17 mouse cellular contexts compared by ENCODE assay signal in the genomic region with DNA sequence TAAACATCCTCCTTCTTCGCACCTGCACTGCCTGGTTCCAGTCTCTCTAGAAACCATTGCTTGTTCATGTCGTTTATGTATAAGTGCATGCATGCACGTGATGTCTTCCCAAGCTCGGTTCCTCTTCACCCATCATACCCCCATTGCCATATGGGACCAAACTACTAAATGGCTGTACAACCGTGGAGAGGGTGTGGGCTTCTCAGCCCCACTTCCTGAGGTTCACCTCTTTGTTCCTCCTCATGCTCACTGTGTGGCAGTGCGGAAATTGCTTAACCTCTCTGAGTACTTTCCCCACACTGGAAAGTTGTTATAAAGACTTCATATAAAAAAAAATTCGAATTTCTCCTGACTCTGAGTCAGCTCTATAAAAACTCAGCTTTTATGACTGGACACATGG. TPM values are rescaled to one million over a fixed set of nuclear protein-coding genes. Genes with fewer than 3 reads are reported as not detected.
A peak's percentile ranks its signal among the peaks of the same experiment; 100 is the strongest.
DNase-seq lines count a peak whose midpoint lies in the region; ATAC-seq lines count a peak whose summit lies in the region.
"Had no signal": no experiment of that assay in that cellular context is flagged by ENCODE, and none has a peak within 500 bp of the region (broad histone marks: within the 10 kb centered on the region; RNA-seq: fewer than 3 reads in every experiment).

No protein-coding gene starts in this region.

- ATAC-seq in granulocyte monocyte progenitor cell, adult 5-6 weeks (replicated peaks; ENCODE audit: poor library complexity, severe bottlenecking) = peak; percentile 79
- no peak for ATAC-seq in erythroid progenitor cell, adult 5-6 weeks (replicated peaks; ENCODE audit: low FRiP score, poor library complexity, severe bottlenecking)
- ATAC-seq: intestine, postnatal 0 days; lung, postnatal 0 days; Patski had no signal

- peak; percentile 39 for DNase-seq in lung, postnatal 36 days
- DNase-seq in lung, postnatal 25 days (ENCODE audit: low spot score) = no peak
- DNase-seq in naive thymus-derived CD4-positive, alpha-beta T cell, adult 2 months (ENCODE audit: low read depth) = peak; percentile 75
- DNase-seq in kidney, postnatal 25 days = no peak
- DNase-seq in right cerebral cortex, postnatal 14 days = no peak
- no peak for DNase-seq in retina, postnatal 1 day
- DNase-seq: adrenal gland, postnatal 36 days; cerebellum, adult 9-10 months; gastrocnemius, postnatal 10 days; kidney, postnatal 14 days; layer of hippocampus, adult 9-11 months had no signal

RNA-seq across cellular contexts. Expression of a gene that starts 3.8 kb away (rescaled TPM):
- 117 and 134 TPM in 2 replicates for total RNA-seq in granulocyte monocyte progenitor cell, adult 5-6 weeks (2014; fragmentation: Nextera tagmentation)
- total RNA-seq in granulocyte monocyte progenitor cell, adult 5-6 weeks (2017) = 83.5 and 89.1 TPM in 2 replicates
- 15.9 and 35.7 TPM in 2 replicates for total RNA-seq in erythroid progenitor cell, adult 5-6 weeks (2015; ENCODE audit: low replicate concordance)
- total RNA-seq in erythroid progenitor cell, adult 5-6 weeks (2017; ENCODE audit: low replicate concordance) = 14.4 and 22.3 TPM in 2 replicates

RNA-seq across cellular contexts. Expression of a gene that starts 4.6 kb away (rescaled TPM):
- total RNA-seq in granulocyte monocyte progenitor cell, adult 5-6 weeks (2014; fragmentation: Nextera tagmentation) = 2.5 and 5.4 TPM in 2 replicates
- total RNA-seq in granulocyte monocyte progenitor cell, adult 5-6 weeks (2017) = 0.10 and 0.43 TPM in 2 replicates
- 0.36 and 0.84 TPM in 2 replicates for total RNA-seq in erythroid progenitor cell, adult 5-6 weeks (2015; ENCODE audit: low replicate concordance)
- not detected in 2 replicates for total RNA-seq in erythroid progenitor cell, adult 5-6 weeks (2017; ENCODE audit: low replicate concordance)
- total RNA-seq: adrenal gland, postnatal 36 days; gastrocnemius, postnatal 10 days; heart, adult 8-10 months had no signal

RNA-seq across cellular contexts. Expression of a gene that starts 25.5 kb away (rescaled TPM):
- total RNA-seq in granulocyte monocyte progenitor cell, adult 5-6 weeks (2014; fragmentation: Nextera tagmentation) = 11.0 and 12.9 TPM in 2 replicates
- 15.4 and 16.7 TPM in 2 replicates for total RNA-seq in granulocyte monocyte progenitor cell, adult 5-6 weeks (2017)
- 305 and 325 TPM in 2 replicates for total RNA-seq in erythroid progenitor cell, adult 5-6 weeks (2015; ENCODE audit: low replicate concordance)
- total RNA-seq in erythroid progenitor cell, adult 5-6 weeks (2017; ENCODE audit: low replicate concordance) = 151 and 194 TPM in 2 replicates

RNA-seq across cellular contexts. Expression of a gene that starts 28.9 kb away (rescaled TPM):
- 50.9 and 56.3 TPM in 2 replicates for total RNA-seq in granulocyte monocyte progenitor cell, adult 5-6 weeks (2014; fragmentation: Nextera tagmentation)
- total RNA-seq in granulocyte monocyte progenitor cell, adult 5-6 weeks (2017) = 59.5 and 86.0 TPM in 2 replicates
- total RNA-seq in erythroid progenitor cell, adult 5-6 weeks (2015; ENCODE audit: low replicate concordance) = 19.7 and 49.4 TPM in 2 replicates
- 18.2 and 48.8 TPM in 2 replicates for total RNA-seq in erythroid progenitor cell, adult 5-6 weeks (2017; ENCODE audit: low replicate concordance)

RNA-seq across cellular contexts. Expression of a gene that starts 51.0 kb away (rescaled TPM):
- 82.0 and 84.2 TPM in 2 replicates for total RNA-seq in granulocyte monocyte progenitor cell, adult 5-6 weeks (2014; fragmentation: Nextera tagmentation)
- 73.4 and 104 TPM in 2 replicates for total RNA-seq in granulocyte monocyte progenitor cell, adult 5-6 weeks (2017)
- total RNA-seq in erythroid progenitor cell, adult 5-6 weeks (2015; ENCODE audit: low replicate concordance) = 31.4 and 34.8 TPM in 2 replicates
- total RNA-seq in erythroid progenitor cell, adult 5-6 weeks (2017; ENCODE audit: low replicate concordance) = 29.6 and 32.8 TPM in 2 replicates

Comparison
In these comparisons a context has a peak if more than half of its experiments do, and no peak if none do; other contexts are left out.
1. DNase-seq: peak in lung, postnatal 36 days (single experiment) and naive thymus-derived CD4-positive, alpha-beta T cell, adult 2 months (single experiment); none in lung, postnatal 25 days (single experiment), kidney, postnatal 25 days (0 of 2), right cerebral cortex, postnatal 14 days (single experiment) and retina, postnatal 1 day (single experiment).
2. RNA of a gene that starts 25.5 kb away (total RNA-seq): 151 to 325 TPM in erythroid progenitor cell, adult 5-6 weeks; 11.0 to 16.7 TPM in granulocyte monocyte progenitor cell, adult 5-6 weeks; every median in the first group is over 4 times any median in the second.